Mouse (Mus musculus) ES-Bruce4 (cell line): ENCODE measurements at regions not wholly inside any gene's neighbourhood (a gene's known extent, or its start where the extent isn't known, plus 50 kb on each side); places are given as distances from the start of the nearest gene placed in this dataset.

Experiments used
- CTCF ChIP-seq: IDR thresholded peaks from one replicate; pipeline ENCODE4 v1.8.1; 2011; ENCODE audit warnings: low read depth, low read length
- POLR2A ChIP-seq: IDR thresholded peaks from one replicate; pipeline ENCODE4 v1.8.1; 2011; ENCODE audit warnings: low read length; ENCODE audit not compliant: insufficient read depth

DNA sequence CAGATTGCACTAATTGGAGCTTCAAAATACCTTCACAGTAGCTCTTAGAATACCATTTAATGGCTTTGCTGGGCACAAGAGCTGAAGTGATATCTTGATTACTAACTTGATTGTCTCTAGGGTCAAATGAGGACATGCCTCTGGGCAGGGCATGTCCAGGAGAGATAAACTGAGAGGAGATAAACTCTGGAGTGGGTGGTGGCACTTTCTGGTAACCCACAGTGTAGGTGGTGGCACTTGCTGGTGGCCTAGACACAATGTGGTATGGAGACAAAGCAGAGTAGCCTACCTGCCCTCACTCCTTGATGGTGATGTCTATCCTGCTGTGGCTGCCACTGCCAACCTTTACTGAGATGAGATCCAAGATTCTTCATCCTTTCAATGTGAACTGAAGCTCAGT lies 61.7 kb upstream of the Tgfbr2 start:
- TF ChIP-seq CTCF = no peak
- no peak for TF ChIP-seq POLR2A
